Mouse (Mus musculus) spleen, adult 2 months (tissue): ENCODE results near the gene Lhpp. TPM values are rescaled to one million over a fixed set of nuclear protein-coding genes. Genes with fewer than 3 reads are reported as not detected.
"Not testable (repeated sequence)": the region's sequence is repeated elsewhere in the genome, so short reads cannot be mapped to it uniquely, and the experiment has no call there.

Experiments used
- DNase-seq, 2 experiments: peaks; one replicate each; pipeline versions ENCODE4 v3.0.0 to v3.0.0-alpha.2; 2012 to 2021; ENCODE audit warnings: low spot score in 2 of 2, low read depth in 1 of 2
- H3K27ac ChIP-seq: fragments of 200-500 bp; 2 replicates; pipeline ENCODE4 v1.5.1; 2012; ENCODE audit warnings: low read length, inconsistent platforms; ENCODE audit not compliant: insufficient read depth
- H3K27me3 ChIP-seq: fragments of 200-500 bp; 2 replicates; pipeline ENCODE4 v1.6.1; 2012; ENCODE audit warnings: mild to moderate bottlenecking, moderate library complexity, low read length, inconsistent platforms; ENCODE audit not compliant: control insufficient read depth, insufficient read depth
- H3K36me3 ChIP-seq: fragments of 200-500 bp; 2 replicates; pipeline ENCODE4 v1.6.1; 2012; ENCODE audit warnings: mild to moderate bottlenecking, low read length, inconsistent platforms; ENCODE audit not compliant: control insufficient read depth, insufficient read depth
- H3K4me1 ChIP-seq: fragments of 200-500 bp; 2 replicates; pipeline ENCODE4 v1.6.1; 2011; ENCODE audit warnings: inconsistent platforms; ENCODE audit not compliant: control insufficient read depth, insufficient read depth, insufficient read length
- H3K4me3 ChIP-seq: fragments of 200-500 bp; 2 replicates; pipeline ENCODE4 v1.5.1; 2011; ENCODE audit warnings: mild to moderate bottlenecking, inconsistent platforms; ENCODE audit not compliant: insufficient read depth, insufficient read length; ENCODE audit errors: extremely low read depth
- CTCF ChIP-seq: fragments of 200-500 bp; IDR thresholded peaks from 2 replicates; pipeline ENCODE4 v1.5.1; 2011; ENCODE audit warnings: mild to moderate bottlenecking, inconsistent platforms; ENCODE audit not compliant: insufficient read depth, insufficient read length, insufficient replicate concordance; ENCODE audit errors: extremely low read depth
- POLR2A ChIP-seq: fragments of 200-500 bp; IDR thresholded peaks from 2 replicates; pipeline ENCODE4 v1.6.1; 2011; ENCODE audit warnings: low read depth, low read length, inconsistent platforms
- WGBS: fragments of 180-500 bp; shearing (Covaris S2); methylation state at CpG from one replicate; pipeline ENCODE4 v1.1.7; 2018; 5-methylcytosine and 5-hydroxymethylcytosine counted together
- polyA plus RNA-seq: library from polyadenylated mRNA; depleted of rRNA; stranded (reverse); fragments of >200 nt; gene quantifications from 2 replicates; pipeline ENCODE4 v1.2.3, GENCODE M21; 2012

Lhpp gene
- polyA plus RNA-seq, 1 experiment = 5.6 TPM

DNA sequence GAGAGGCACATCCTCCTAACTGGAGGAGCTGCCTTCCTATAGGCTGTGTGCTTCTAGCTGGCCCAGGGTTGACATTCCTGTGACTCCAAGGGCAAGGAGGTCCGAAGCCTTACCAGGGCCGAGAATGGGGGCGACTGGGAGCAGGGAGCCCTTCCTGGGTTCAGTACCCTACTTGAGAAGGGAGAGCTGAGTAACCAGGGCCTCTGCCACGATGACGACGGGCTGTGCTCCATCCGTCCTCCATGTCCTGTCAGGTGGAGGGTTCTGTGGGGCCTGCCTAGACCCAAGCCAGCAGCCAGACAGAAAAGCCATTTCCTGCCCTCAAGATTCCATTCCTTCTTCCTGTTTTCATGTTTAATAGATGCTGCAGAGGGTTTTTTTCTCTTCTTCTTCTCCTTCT is 49.2 kb downstream of the Lhpp start:
- no peak for DNase-seq
- H3K27ac ChIP-seq = no peak overlapping the region
- peaks cover 12% of the 10 kb centered on the region; the same call in 1 of the 2 replicates for H3K4me1 ChIP-seq
- TF ChIP-seq CTCF (no peak), POLR2A (no peak)
- no peaks in the 10 kb centered on the region for H3K27me3 ChIP-seq
- no peaks in the 10 kb centered on the region for H3K36me3 ChIP-seq
- no peak overlapping the region for H3K4me3 ChIP-seq
- WGBS = 36% methylated on average over 7 of the region's 7 CpGs

DNA sequence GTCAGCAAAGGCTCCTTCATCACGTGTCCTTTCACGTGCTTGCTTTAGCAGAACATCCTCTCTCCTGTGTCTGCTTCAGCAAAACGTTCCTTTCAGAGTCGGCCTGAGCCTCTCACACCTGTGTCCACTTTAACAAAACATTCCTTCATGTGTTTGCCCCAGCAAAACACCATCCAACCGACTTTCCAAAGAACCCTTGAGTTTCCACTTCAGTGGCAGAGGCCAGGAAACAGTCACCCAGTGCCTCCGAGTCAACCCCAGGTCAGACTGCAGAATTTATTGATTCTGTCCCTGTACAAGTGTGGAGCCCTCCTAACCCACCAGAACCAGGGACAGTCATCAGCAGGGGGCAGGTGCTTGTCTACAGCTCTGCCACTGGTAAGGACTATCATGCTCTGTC is 52.4 kb downstream of the Lhpp start:
- WGBS = 71% methylated on average over 6 of the region's 6 CpGs
- H3K27ac ChIP-seq, H3K36me3 ChIP-seq, H3K4me1 ChIP-seq, DNase-seq, H3K27me3 ChIP-seq, H3K4me3 ChIP-seq: not testable (repeated sequence)

GRCm38 (mm10) chr7:132664815-132665214 is 54.4 kb downstream of the Lhpp start:
- WGBS = 96% methylated on average over 6 of the region's 6 CpGs
- TF ChIP-seq POLR2A = no peak
- TF ChIP-seq CTCF = no peak
- Histone ChIP-seq H3K4me3 (no peak overlapping the region), H3K36me3 (no peaks in the 10 kb centered on the region), H3K27me3 (no peaks in the 10 kb centered on the region), H3K27ac (no peak overlapping the region), H3K4me1 (no peaks in the 10 kb centered on the region)
- no peak for DNase-seq

DNA sequence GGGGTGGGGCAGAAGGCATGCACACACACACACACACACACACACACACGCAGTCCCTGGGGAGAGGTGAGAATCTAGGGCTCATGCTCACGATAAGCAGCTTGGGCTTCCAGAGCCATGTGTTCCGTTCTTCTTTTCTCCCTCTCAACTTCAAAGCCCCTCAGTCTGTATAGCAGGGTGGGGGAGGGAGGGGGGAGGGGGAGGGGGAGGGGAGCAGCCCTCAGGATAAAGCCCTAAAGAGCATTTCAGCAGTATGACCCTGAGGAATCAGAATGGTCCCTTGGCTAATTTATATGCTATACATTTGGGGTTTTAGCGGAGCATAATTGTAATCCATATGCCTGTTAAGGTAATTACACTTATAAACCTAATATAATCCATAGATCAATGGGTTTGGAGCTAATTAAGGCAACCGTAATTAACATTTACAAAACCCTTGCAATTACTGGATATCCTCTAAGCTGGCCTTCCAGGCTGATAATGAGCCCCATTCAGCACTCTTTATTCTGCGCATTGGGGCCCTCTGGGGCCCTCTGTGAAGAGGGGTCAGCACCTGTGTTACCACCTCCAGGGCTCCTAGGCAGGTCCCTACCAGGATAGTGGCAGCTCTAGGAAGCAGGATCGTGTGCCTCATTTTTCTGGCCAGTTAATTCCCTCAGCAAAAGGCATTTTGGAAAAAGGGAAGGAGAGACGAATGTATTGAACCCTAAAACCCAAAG is 55.4 kb downstream of the Lhpp start:
- no peak for TF ChIP-seq POLR2A
- TF ChIP-seq CTCF = no peak
- 94% methylated on average over 8 of the region's 8 CpGs for WGBS
- H3K27ac ChIP-seq = no peak overlapping the region
- no peak for DNase-seq
- no peak overlapping the region for H3K4me3 ChIP-seq
- H3K36me3 ChIP-seq = no peaks in the 10 kb centered on the region
- no peaks in the 10 kb centered on the region for H3K4me1 ChIP-seq
- H3K27me3 ChIP-seq = no peaks in the 10 kb centered on the region

- 89% methylated on average over 4 of the region's 4 CpGs for WGBS
- Histone ChIP-seq H3K27ac (no peak overlapping the region), H3K4me1 (no peaks in the 10 kb centered on the region), H3K4me3 (no peak overlapping the region), H3K36me3 (no peaks in the 10 kb centered on the region), H3K27me3 (no peaks in the 10 kb centered on the region)
- TF ChIP-seq CTCF (no peak), POLR2A (no peak)
- DNase-seq = no peak
Observed at GRCm38 (mm10) chr7:132666516-132666915, 56.1 kb downstream of the Lhpp start.

- H3K4me3 ChIP-seq = no peak overlapping the region
- 92% methylated on average over 2 of the region's 2 CpGs for WGBS
- H3K27ac ChIP-seq = no peak overlapping the region
- TF ChIP-seq POLR2A = no peak
- TF ChIP-seq CTCF = no peak
- H3K4me1 ChIP-seq = peaks cover 12% of the 10 kb centered on the region; the same call in 1 of the 2 replicates
- no peak for DNase-seq
- H3K27me3 ChIP-seq = no peaks in the 10 kb centered on the region
- H3K36me3 ChIP-seq = no peaks in the 10 kb centered on the region
Observed at GRCm38 (mm10) chr7:132668604-132669003, 58.2 kb downstream of the Lhpp start.

GRCm38 (mm10) chr7:132669999-132670862 is 59.8 kb downstream of the Lhpp start:
- peaks cover 12% of the 10 kb centered on the region; the same call in 1 of the 2 replicates for H3K4me1 ChIP-seq
- WGBS = 91% methylated on average over 20 of the region's 20 CpGs
- H3K4me3 ChIP-seq = no peak overlapping the region
- H3K27me3 ChIP-seq = no peaks in the 10 kb centered on the region
- DNase-seq = no peak
- H3K27ac ChIP-seq = no peak overlapping the region
- no peak for TF ChIP-seq POLR2A
- no peak for TF ChIP-seq CTCF
- no peaks in the 10 kb centered on the region for H3K36me3 ChIP-seq
